Mouse (Mus musculus) lung, adult 2 months (tissue): ENCODE measurements at regions not wholly inside any gene's neighbourhood (a gene's known extent, or its start where the extent isn't known, plus 50 kb on each side); places are given as distances from the start of the nearest gene placed in this dataset.

Experiments
- DNase-seq: peaks from one replicate; pipeline ENCODE4 v3.0.0; 2022
- H3K4me1 ChIP-seq: fragments of 200-500 bp; 2 replicates; pipeline ENCODE4 v1.6.1; 2011; ENCODE audit warnings: low read length; ENCODE audit not compliant: control insufficient read depth, insufficient read depth
- H3K4me3 ChIP-seq: fragments of 200-500 bp; replicated peaks from 2 replicates; pipeline ENCODE3; 2011; ENCODE audit warnings: low read depth, mild to moderate bottlenecking, control low read depth, low read length; ENCODE audit errors: extremely low read depth
- CTCF ChIP-seq: fragments of 200-500 bp; IDR thresholded peaks from 2 replicates; pipeline ENCODE4 v1.5.1; 2011; ENCODE audit warnings: mild to moderate bottlenecking, low read length, control low read depth; ENCODE audit not compliant: insufficient read depth
- POLR2A ChIP-seq: fragments of 200-500 bp; IDR thresholded peaks from 2 replicates; pipeline ENCODE4 v1.6.1; 2011; ENCODE audit warnings: low read depth, mild to moderate bottlenecking, control low read depth, low read length, borderline replicate concordance; ENCODE audit errors: extremely low read depth
- WGBS: fragments of 180-500 bp; shearing (Covaris S2); methylation state at CpG from one replicate; pipeline ENCODE4 v1.1.7; 2018; 5-methylcytosine and 5-hydroxymethylcytosine counted together

DNA sequence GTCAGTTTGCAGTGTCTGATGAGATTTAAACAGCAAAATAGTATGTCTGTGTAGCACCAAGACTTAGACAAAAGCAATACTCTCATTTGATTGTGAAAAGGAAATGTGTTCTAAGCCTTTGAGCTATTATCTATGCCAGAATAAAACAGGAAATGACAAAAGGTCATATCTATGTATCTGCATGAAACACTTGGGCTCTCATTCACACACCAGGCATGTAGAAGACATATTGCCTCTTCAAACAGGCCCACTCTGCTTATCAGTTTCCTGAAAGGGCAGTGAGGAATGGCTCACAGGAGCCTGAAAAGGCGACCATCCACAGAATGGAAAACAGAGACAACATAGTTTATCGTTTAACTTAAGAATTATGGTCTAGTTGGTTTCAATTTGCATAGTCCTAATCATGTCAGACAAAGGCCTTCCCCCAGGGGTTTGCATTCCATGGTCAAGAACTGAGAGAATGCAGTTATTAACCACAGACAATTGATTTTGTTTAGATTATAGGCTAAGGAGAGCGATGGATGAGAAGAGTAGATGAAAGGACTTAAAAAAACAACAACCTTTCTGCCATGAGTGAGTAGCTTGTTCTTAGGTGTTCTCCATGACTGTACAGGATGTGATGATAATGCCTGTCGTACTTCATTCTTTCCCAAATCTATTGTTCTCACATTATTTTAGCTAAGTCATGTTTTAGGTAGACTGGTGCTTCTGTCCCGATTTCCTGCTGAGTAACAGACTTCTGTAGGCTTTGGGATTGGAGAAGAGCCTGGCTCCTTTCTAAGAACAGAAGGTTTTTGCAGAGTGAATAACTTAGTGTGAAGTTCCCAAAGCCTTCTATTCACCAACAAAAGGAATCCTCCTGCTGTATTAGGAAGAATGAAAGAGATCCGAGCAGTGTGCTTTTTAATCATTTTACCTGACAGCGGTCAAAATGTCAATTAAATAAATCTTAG is 82.0 kb upstream of the Itga4 start:
- H3K4me3 ChIP-seq: no peak overlapping the region
- WGBS: 59% methylated on average over 7 of the region's 7 CpGs
- H3K4me1 ChIP-seq: no peaks in the 10 kb centered on the region
- DNase-seq: no peak
- no peak for TF ChIP-seq POLR2A
- TF ChIP-seq CTCF: no peak

DNA sequence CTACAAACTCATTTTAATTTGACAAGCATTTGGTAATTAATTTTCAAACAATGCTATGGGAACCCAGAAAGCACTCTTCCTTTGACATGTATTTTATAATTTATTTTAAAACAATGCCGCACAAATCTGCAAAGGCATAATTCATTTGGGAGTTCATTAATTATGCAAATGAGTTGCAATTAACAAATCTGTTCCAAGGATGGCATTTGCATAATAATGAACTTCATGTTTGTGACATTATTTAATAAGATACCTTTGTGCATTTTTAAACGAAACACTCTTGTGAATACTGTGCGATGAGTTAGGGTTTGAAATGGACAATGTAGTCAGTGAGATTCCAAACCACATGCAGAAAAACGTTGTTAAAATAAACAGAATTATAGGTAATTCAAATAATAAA is 80.9 kb upstream of the Itga4 start:
- Histone ChIP-seq H3K4me1 (no peaks in the 10 kb centered on the region), H3K4me3 (no peak overlapping the region)
- 92% methylated on average over 4 of the region's 4 CpGs for WGBS
- DNase-seq: no peak
- TF ChIP-seq CTCF (no peak), POLR2A (no peak)

DNA sequence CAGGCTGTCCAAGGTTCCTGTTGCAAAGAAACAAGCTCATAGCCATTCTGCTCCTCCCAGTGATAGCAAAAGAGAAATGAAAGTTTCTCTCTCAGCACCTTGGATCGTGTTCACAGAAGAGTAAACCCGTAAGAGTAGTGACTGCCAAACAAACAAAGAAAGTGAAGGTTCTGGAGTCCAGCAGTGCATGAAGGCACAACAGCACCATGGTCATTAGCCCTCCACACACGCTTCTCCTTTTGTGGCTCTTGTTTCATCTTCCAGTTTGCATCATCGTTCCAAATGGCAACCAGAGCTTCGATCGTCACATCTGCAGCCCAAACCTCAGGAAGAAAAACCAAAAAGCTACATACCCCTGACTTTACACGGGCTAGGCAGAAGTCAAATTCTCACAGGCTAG is 74.4 kb upstream of the Itga4 start:
- no peaks in the 10 kb centered on the region for H3K4me1 ChIP-seq
- TF ChIP-seq POLR2A (no peak), CTCF (no peak)
- 61% methylated on average over 7 of the region's 7 CpGs for WGBS
- DNase-seq: no peak
- no peak overlapping the region for H3K4me3 ChIP-seq

DNA sequence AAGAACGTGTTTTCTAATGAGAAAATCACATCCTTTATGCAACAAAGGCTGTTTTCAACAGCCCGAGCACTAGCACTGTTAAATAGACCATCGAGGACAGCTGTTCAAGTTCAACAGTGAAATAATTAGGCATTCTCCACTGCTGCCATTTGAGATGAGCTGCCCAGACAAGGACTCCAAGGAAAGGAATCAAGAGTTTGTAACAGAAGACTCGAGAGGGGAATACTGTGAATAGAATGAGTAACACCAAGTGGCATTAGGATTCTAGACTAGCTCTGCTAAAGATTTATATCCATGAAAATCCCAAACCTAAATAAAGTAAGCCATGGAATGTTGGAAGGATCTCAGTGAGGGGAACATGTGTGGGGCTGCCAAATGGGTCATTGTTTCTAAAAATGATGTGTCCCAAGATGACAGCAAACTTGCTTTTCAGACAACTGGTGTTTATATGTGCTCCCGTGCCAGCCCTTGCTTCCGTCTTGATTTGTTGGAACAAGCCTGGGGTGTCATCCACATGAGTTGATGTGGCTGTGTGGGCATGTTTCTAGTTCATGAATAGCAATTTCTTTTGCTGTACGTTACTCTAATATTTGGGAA is 72.1 kb upstream of the Itga4 start:
- no peak for DNase-seq
- TF ChIP-seq POLR2A (no peak), CTCF (no peak)
- no peaks in the 10 kb centered on the region for H3K4me1 ChIP-seq
- WGBS: 65% methylated on average over 7 of the region's 7 CpGs
- no peak overlapping the region for H3K4me3 ChIP-seq

DNA sequence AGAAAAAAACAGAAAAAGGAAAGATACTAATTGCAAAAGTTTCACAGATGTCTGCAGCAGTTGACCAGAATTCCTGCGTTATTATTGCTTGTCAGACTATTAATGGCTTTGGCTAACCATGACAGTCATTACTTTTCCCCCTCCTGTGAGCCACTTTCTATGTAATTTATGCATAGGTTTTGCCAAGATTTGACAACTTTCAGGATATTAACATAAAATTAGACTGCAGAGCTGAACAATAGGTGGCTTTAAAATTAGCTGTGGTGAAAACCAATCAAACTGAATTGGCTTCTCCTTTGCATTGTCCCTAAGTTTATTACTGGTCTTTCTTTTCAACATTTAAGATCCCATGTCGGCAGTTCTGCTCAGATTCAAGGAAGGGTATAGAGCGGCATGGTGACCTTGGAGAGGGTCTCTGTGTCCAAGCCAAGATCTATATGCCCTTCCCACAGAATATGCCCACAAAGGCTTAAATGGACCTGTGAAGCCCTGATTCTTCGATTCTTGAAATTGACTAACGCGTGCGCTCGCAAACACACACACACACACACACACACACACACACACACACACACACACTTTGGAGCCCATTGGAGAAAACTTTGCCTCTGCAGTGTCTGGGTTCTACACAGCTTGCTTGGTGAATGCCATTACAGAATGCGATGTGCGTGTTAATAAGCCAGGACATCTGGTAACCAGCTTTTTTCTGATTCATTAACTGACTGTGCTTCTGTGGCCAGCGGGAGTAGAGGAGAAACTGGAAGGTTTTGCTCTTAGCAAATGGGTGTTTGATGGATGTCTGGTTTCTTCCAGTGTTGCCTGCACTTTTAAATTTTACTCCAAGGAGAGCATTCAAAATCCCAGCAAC is 69.8 kb upstream of the Itga4 start:
- H3K4me3 ChIP-seq: no peak overlapping the region
- 83% methylated on average over 11 of the region's 11 CpGs for WGBS
- no peaks in the 10 kb centered on the region for H3K4me1 ChIP-seq
- TF ChIP-seq CTCF (no peak), POLR2A (no peak)
- DNase-seq: no peak

- WGBS: 86% methylated on average over 7 of the region's 7 CpGs
- Histone ChIP-seq H3K4me3 (no peak overlapping the region), H3K4me1 (no peaks in the 10 kb centered on the region)
- TF ChIP-seq POLR2A: no peak
- no peak for TF ChIP-seq CTCF
- no peak for DNase-seq
Observed at GRCm38 (mm10) chr2:79186878-79187277, 68.3 kb upstream of the Itga4 start.

GRCm38 (mm10) chr2:79188511-79189193 is 66.6 kb upstream of the Itga4 start:
- TF ChIP-seq POLR2A (no peak), CTCF (no peak)
- no peak for DNase-seq
- Histone ChIP-seq H3K4me1 (no peaks in the 10 kb centered on the region), H3K4me3 (no peak overlapping the region)
- 88% methylated on average over 6 of the region's 6 CpGs for WGBS

DNA sequence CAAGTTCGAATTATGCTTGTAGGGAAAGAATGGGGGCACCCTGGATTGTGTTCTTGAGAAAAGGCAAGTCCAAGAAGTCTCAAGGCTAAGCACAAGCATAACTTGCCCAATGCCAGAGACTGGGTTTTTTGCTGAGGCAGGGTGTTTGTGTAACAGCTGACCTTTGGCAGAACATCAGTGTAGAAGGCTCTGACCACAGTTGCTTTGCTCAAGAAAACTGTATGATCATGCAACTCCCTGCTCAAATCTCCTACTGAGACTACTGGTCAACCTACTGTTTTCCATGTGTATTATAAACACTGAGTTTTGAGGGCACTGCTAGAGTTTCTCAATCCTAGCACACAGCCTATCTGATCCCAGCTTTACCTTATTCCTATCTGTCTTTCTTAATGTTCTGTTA is 61.4 kb upstream of the Itga4 start:
- TF ChIP-seq POLR2A (no peak), CTCF (no peak)
- Histone ChIP-seq H3K4me1 (no peaks in the 10 kb centered on the region), H3K4me3 (no peak overlapping the region)
- no peak for DNase-seq
- WGBS: 65% methylated on average over 1 of the region's 1 CpGs

DNA sequence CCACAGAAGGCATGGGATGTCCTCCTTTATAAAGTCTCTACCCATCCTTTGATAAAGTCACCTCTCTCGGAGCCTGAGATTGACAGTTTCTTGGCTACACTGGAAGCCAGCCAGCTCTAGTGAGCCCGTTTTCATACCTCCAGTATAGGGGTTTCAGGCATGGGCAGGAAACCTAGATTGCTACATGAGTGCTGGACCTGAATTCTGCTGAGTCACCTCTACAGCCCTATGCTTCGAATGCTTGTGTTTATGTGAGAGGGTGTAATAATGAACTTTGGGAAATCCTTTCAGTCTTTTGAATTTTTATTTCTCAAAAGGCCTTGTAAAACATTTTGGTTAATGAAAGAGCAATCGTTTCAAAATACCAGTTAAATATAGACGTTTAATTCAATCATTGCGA is 53.5 kb upstream of the Itga4 start:
- no peak for TF ChIP-seq CTCF
- no peak for TF ChIP-seq POLR2A

More for the DNA sequence above, 53.5 kb upstream of the Itga4 start:
- WGBS: 61% methylated on average over 6 of the region's 6 CpGs
- H3K4me3 ChIP-seq: no peak overlapping the region
- H3K4me1 ChIP-seq: no peaks in the 10 kb centered on the region
- no peak for DNase-seq
